Mouse (Mus musculus) embryo, embryonic 10.5 days (tissue): ENCODE measurements around the gene Gcgr.
"Not testable (repeated sequence)": the region's sequence is repeated elsewhere in the genome, so short reads cannot be mapped to it uniquely, and the experiment has no call there.

Experiments
- DNase-seq: peaks from one replicate; pipeline ENCODE4 v3.0.0-alpha.2; 2015; ENCODE audit warnings: low spot score

Gene Gcgr

GRCm38 (mm10) chr11:120506899-120507298 lies 23.6 kb upstream of the Gcgr start:
- no peak for DNase-seq

GRCm38 (mm10) chr11:120507611-120508289 lies 22.7 kb upstream of the Gcgr start:
- no peak for DNase-seq

- no peak for DNase-seq
Observed at GRCm38 (mm10) chr11:120508290-120508870, 22.1 kb upstream of the Gcgr start.

GRCm38 (mm10) chr11:120509940-120510339 lies 20.6 kb upstream of the Gcgr start:
- no peak for DNase-seq

GRCm38 (mm10) chr11:120510375-120511030 lies 20.0 kb upstream of the Gcgr start:
- peak; percentile 47 for DNase-seq

GRCm38 (mm10) chr11:120512790-120513453 lies 17.6 kb upstream of the Gcgr start:
- peak; percentile 75 for DNase-seq

- DNase-seq, result not testable (repeated sequence)
Observed at GRCm38 (mm10) chr11:120514262-120514661, 16.2 kb upstream of the Gcgr start.

GRCm38 (mm10) chr11:120515611-120516010 lies 14.9 kb upstream of the Gcgr start:
- peak; percentile 92 for DNase-seq

- no peak for DNase-seq
Observed at GRCm38 (mm10) chr11:120517147-120517546, 13.4 kb upstream of the Gcgr start.

- no peak for DNase-seq
Observed at GRCm38 (mm10) chr11:120518027-120518426, 12.5 kb upstream of the Gcgr start.

GRCm38 (mm10) chr11:120518558-120518957 lies 11.9 kb upstream of the Gcgr start:
- no peak for DNase-seq

- DNase-seq, result peak; percentile 27
Observed at GRCm38 (mm10) chr11:120519738-120520137, 10.8 kb upstream of the Gcgr start.

GRCm38 (mm10) chr11:120520498-120520897 lies 10.0 kb upstream of the Gcgr start:
- no peak for DNase-seq

- no peak for DNase-seq
Observed at GRCm38 (mm10) chr11:120520967-120521540, 9.4 kb upstream of the Gcgr start.

- DNase-seq, result no peak
Observed at GRCm38 (mm10) chr11:120522581-120522980, 7.9 kb upstream of the Gcgr start.

- DNase-seq, result no peak
Observed at GRCm38 (mm10) chr11:120525959-120526358, 4.5 kb upstream of the Gcgr start.

GRCm38 (mm10) chr11:120527690-120528354 lies 2.7 kb upstream of the Gcgr start:
- DNase-seq, result no peak

GRCm38 (mm10) chr11:120528903-120529302 lies 1.6 kb upstream of the Gcgr start:
- no peak for DNase-seq

GRCm38 (mm10) chr11:120531646-120532045 lies 1.1 kb downstream of the Gcgr start:
- DNase-seq, result no peak

- no peak for DNase-seq
Observed at GRCm38 (mm10) chr11:120534093-120534492, 3.6 kb downstream of the Gcgr start.

- no peak for DNase-seq
Observed at GRCm38 (mm10) chr11:120535145-120535544, 4.6 kb downstream of the Gcgr start.

- no peak for DNase-seq
Observed at GRCm38 (mm10) chr11:120535804-120536203, 5.3 kb downstream of the Gcgr start.
